Mouse (Mus musculus) kidney, adult 18-20 months (tissue): ENCODE results near the gene Sec23a.
"Not testable (repeated sequence)": the region's sequence is repeated elsewhere in the genome, so short reads cannot be mapped to it uniquely, and the experiment has no call there.

Experiments used
- DNase-seq: peaks from one replicate; pipeline ENCODE4 v3.0.0; 2021

Gene Sec23a

GRCm38 (mm10) chr12:58981178-58981661 is 30.6 kb downstream of the Sec23a start:
- DNase-seq, result not testable (repeated sequence)

GRCm38 (mm10) chr12:58976966-58977365 is 34.9 kb downstream of the Sec23a start:
- no peak for DNase-seq

- no peak for DNase-seq
Measured at GRCm38 (mm10) chr12:58964583-58964982, 47.2 kb downstream of the Sec23a start.

GRCm38 (mm10) chr12:58960844-58961243 is 51.0 kb downstream of the Sec23a start:
- DNase-seq, result no peak

- no peak for DNase-seq
Measured at GRCm38 (mm10) chr12:58956624-58957023, 55.2 kb downstream of the Sec23a start.

GRCm38 (mm10) chr12:58956162-58956561 is 55.7 kb downstream of the Sec23a start:
- no peak for DNase-seq

GRCm38 (mm10) chr12:58947879-58948278 is 63.9 kb downstream of the Sec23a start:
- DNase-seq, result no peak

- DNase-seq, result peak; percentile 52
Measured at GRCm38 (mm10) chr12:58947231-58947630, 64.6 kb downstream of the Sec23a start.

- no peak for DNase-seq
Measured at GRCm38 (mm10) chr12:58942544-58942943, 69.3 kb downstream of the Sec23a start.

- DNase-seq, result no peak
Measured at GRCm38 (mm10) chr12:58934580-58934979, 77.2 kb downstream of the Sec23a start.

- DNase-seq, result no peak
Measured at GRCm38 (mm10) chr12:58924996-58925395, 86.8 kb downstream of the Sec23a start.

GRCm38 (mm10) chr12:58924025-58924424 is 87.8 kb downstream of the Sec23a start:
- DNase-seq, result peak; percentile 15

- DNase-seq, result no peak
Measured at GRCm38 (mm10) chr12:58920775-58921174, 91.0 kb downstream of the Sec23a start.

- DNase-seq, result no peak
Measured at GRCm38 (mm10) chr12:58919516-58919915, 92.3 kb downstream of the Sec23a start.

GRCm38 (mm10) chr12:58909826-58910225 is 102.0 kb downstream of the Sec23a start:
- no peak for DNase-seq
